Comparison of ENCODE assay signal across 10 mouse cellular contexts in genomic region chr12:17738473-17738872, GRCm38 (mm10). TPM values are rescaled to one million over a fixed set of nuclear protein-coding genes. Genes with fewer than 3 reads are reported as not detected.
DNase-seq lines count a peak whose midpoint lies in the region; ATAC-seq and TF ChIP-seq lines count a peak whose summit lies in the region.
"Had no signal": no experiment of that assay in that cellular context is flagged by ENCODE, and none has a peak within 500 bp of the region (broad histone marks: within the 10 kb centered on the region; RNA-seq: fewer than 3 reads in every experiment).

No protein-coding gene starts in this region.

- H3K27me3 ChIP-seq in embryonic facial prominence, embryonic 12.5 days, result no peaks in the 10 kb centered on the region
- H3K27me3 ChIP-seq in embryonic facial prominence, embryonic 10.5 days (replicated peaks; ENCODE audit: low read depth, poor library complexity, severe bottlenecking), result no peaks in the 10 kb centered on the region
- H3K27me3 ChIP-seq in lung, embryonic 14.5 days (ENCODE audit: insufficient read depth, low read length), result no peaks in the 10 kb centered on the region
- H3K27me3 ChIP-seq in heart, embryonic 11.5 days (ENCODE audit: control insufficient read depth, insufficient read depth, low read length), result no peaks in the 10 kb centered on the region
- H3K27me3 ChIP-seq in hindbrain, embryonic 12.5 days, result no peaks in the 10 kb centered on the region
- H3K27me3 ChIP-seq: heart, embryonic 15.5 days; neural tube, embryonic 15.5 days had no signal

- no peak overlapping the region for H3K4me3 ChIP-seq in embryonic facial prominence, embryonic 12.5 days
- H3K4me3 ChIP-seq in embryonic facial prominence, embryonic 10.5 days, result no peak overlapping the region
- no peak overlapping the region for H3K4me3 ChIP-seq in lung, embryonic 14.5 days (ENCODE audit: low read depth, low read length)
- no peak overlapping the region for H3K4me3 ChIP-seq in heart, embryonic 11.5 days (ENCODE audit: low read depth, low read length)
- H3K4me3 ChIP-seq in hindbrain, embryonic 12.5 days, result no peak overlapping the region
- H3K4me3 ChIP-seq: heart, embryonic 15.5 days; neural tube, embryonic 15.5 days had no signal

- H3K4me1 ChIP-seq in embryonic facial prominence, embryonic 12.5 days, result peaks cover 21% of the 10 kb centered on the region
- H3K4me1 ChIP-seq in embryonic facial prominence, embryonic 10.5 days, result peaks cover 56% of the 10 kb centered on the region
- H3K4me1 ChIP-seq in lung, embryonic 14.5 days (ENCODE audit: insufficient read depth), result peaks cover 25% of the 10 kb centered on the region
- peaks cover 23% of the 10 kb centered on the region for H3K4me1 ChIP-seq in heart, embryonic 11.5 days (ENCODE audit: control insufficient read depth, insufficient read depth, low read length)
- peaks cover 9% of the 10 kb centered on the region for H3K4me1 ChIP-seq in hindbrain, embryonic 12.5 days

- WGBS in embryonic facial prominence, embryonic 12.5 days, result 45% methylated on average over 6 of the region's 6 CpGs
- WGBS in embryonic facial prominence, embryonic 10.5 days, result 26% methylated on average over 6 of the region's 6 CpGs
- WGBS in lung, embryonic 14.5 days, result 36% methylated on average over 6 of the region's 6 CpGs
- 36% methylated on average over 6 of the region's 6 CpGs for WGBS in heart, embryonic 11.5 days (ENCODE audit: insufficient replicate concordance)
- 48% methylated on average over 6 of the region's 6 CpGs for WGBS in hindbrain, embryonic 12.5 days

- H3K36me3 ChIP-seq in embryonic facial prominence, embryonic 12.5 days, result no peaks in the 10 kb centered on the region
- no peaks in the 10 kb centered on the region for H3K36me3 ChIP-seq in embryonic facial prominence, embryonic 10.5 days (replicated peaks)
- H3K36me3 ChIP-seq in lung, embryonic 14.5 days (ENCODE audit: insufficient read depth), result no peaks in the 10 kb centered on the region
- no peaks in the 10 kb centered on the region for H3K36me3 ChIP-seq in heart, embryonic 11.5 days (ENCODE audit: control insufficient read depth, insufficient read depth, low read length)
- H3K36me3 ChIP-seq in hindbrain, embryonic 12.5 days, result no peaks in the 10 kb centered on the region
- H3K36me3 ChIP-seq: heart, embryonic 15.5 days; neural tube, embryonic 15.5 days had no signal

- DNase-seq in embryonic facial prominence, embryonic 10.5 days (ENCODE audit: low spot score), result no peak
- DNase-seq in thymus, postnatal 14 days, result peak; percentile 27
- no peak for DNase-seq in thymus, adult 18-20 months
- peak; percentile 44 for DNase-seq in lung, embryonic 14.5 days
- no peak for DNase-seq in layer of hippocampus, postnatal 14 days (ENCODE audit: low spot score in 2 of 2)

- TF ChIP-seq CTCF in lung, embryonic 14.5 days (IDR thresholded peaks at IDR 0.05; ENCODE audit: low read depth), result no peak

- no peak overlapping the region for H3K9ac ChIP-seq in embryonic facial prominence, embryonic 12.5 days
- no peak overlapping the region for H3K9ac ChIP-seq in lung, embryonic 14.5 days
- no peak overlapping the region for H3K9ac ChIP-seq in heart, embryonic 11.5 days (ENCODE audit: low read depth, low read length)
- no peak overlapping the region for H3K9ac ChIP-seq in hindbrain, embryonic 12.5 days
- H3K9ac ChIP-seq: heart, embryonic 15.5 days; neural tube, embryonic 15.5 days had no signal

- H3K9me3 ChIP-seq in embryonic facial prominence, embryonic 12.5 days, result no peaks in the 10 kb centered on the region
- H3K9me3 ChIP-seq in embryonic facial prominence, embryonic 10.5 days, result no peaks in the 10 kb centered on the region
- H3K9me3 ChIP-seq in lung, embryonic 14.5 days (ENCODE audit: low read depth, low read length), result no peaks in the 10 kb centered on the region
- no peaks in the 10 kb centered on the region for H3K9me3 ChIP-seq in heart, embryonic 11.5 days (replicated peaks; ENCODE audit: control insufficient read depth, low read length)
- H3K9me3 ChIP-seq in hindbrain, embryonic 12.5 days (replicated peaks), result no peaks in the 10 kb centered on the region
- H3K9me3 ChIP-seq: heart, embryonic 15.5 days; neural tube, embryonic 15.5 days had no signal

- 0 out of 2 replicates have a peak, but pooled peaks have one; percentile 25 for ATAC-seq in embryonic facial prominence, embryonic 12.5 days (ENCODE audit: insufficient number of reproducible peaks, insufficient read depth, low FRiP score, low TSS enrichment)
- ATAC-seq in lung, embryonic 14.5 days (ENCODE audit: insufficient read depth), result no peak
- no peak; the same call in 1 of the 2 replicates for ATAC-seq in heart, embryonic 11.5 days (replicated peaks; ENCODE audit: insufficient number of reproducible peaks, low FRiP score, low TSS enrichment)
- ATAC-seq in hindbrain, embryonic 12.5 days (ENCODE audit: low FRiP score), result no peak

- H3K4me2 ChIP-seq in embryonic facial prominence, embryonic 12.5 days (replicated peaks), result no peak overlapping the region
- H3K4me2 ChIP-seq in lung, embryonic 14.5 days, result no peak overlapping the region
- no peak overlapping the region for H3K4me2 ChIP-seq in heart, embryonic 11.5 days
- no peak overlapping the region for H3K4me2 ChIP-seq in hindbrain, embryonic 12.5 days (replicated peaks)
- H3K4me2 ChIP-seq: heart, embryonic 15.5 days; neural tube, embryonic 15.5 days had no signal

- no peak overlapping the region for H3K27ac ChIP-seq in embryonic facial prominence, embryonic 12.5 days
- H3K27ac ChIP-seq in embryonic facial prominence, embryonic 10.5 days (replicated peaks), result no peak overlapping the region
- H3K27ac ChIP-seq in lung, embryonic 14.5 days (ENCODE audit: low read depth), result peak overlapping the region; percentile 13; the same call in 1 of the 2 replicates
- no peak overlapping the region for H3K27ac ChIP-seq in heart, embryonic 11.5 days (ENCODE audit: low read depth, low read length)
- no peak overlapping the region for H3K27ac ChIP-seq in hindbrain, embryonic 12.5 days
- H3K27ac ChIP-seq: heart, embryonic 15.5 days; neural tube, embryonic 15.5 days had no signal

RNA-seq across cellular contexts. Expression of gene Hpcal1, which starts 47.8 kb away (rescaled TPM):
- polyA plus RNA-seq in embryonic facial prominence, embryonic 12.5 days (2016; fragmentation: Nextera tagmentation; extraction: Ambion mirVana), result 35.7 and 39.5 TPM in 2 replicates
- polyA plus RNA-seq in embryonic facial prominence, embryonic 10.5 days (2016; fragmentation: Nextera tagmentation; extraction: Ambion mirVana), result 34.2 and 37.4 TPM in 2 replicates
- polyA plus RNA-seq in lung, embryonic 14.5 days (2014; fragmentation: Nextera tagmentation; extraction: Ambion mirVana), result 52.1 and 52.4 TPM in 2 replicates
- 10 to 100 TPM; 41.1 to 45.4 TPM for total RNA-seq in layer of hippocampus, postnatal 14 days (2021)
- 22.1 and 22.9 TPM in 2 replicates for polyA plus RNA-seq in heart, embryonic 11.5 days (2014; fragmentation: Nextera tagmentation; extraction: Ambion mirVana)
- 42.8 and 48.9 TPM in 2 replicates for polyA plus RNA-seq in hindbrain, embryonic 12.5 days (2016; fragmentation: Nextera tagmentation; extraction: Ambion mirVana)

Comparison
In these comparisons a context has a peak if more than half of its experiments do, and no peak if none do; other contexts are left out.
1. DNase-seq: peak in thymus, postnatal 14 days (single experiment) and lung, embryonic 14.5 days (single experiment); none in embryonic facial prominence, embryonic 10.5 days (single experiment), thymus, adult 18-20 months (0 of 2) and layer of hippocampus, postnatal 14 days (0 of 2).